Mouse (Mus musculus): ENCODE measurements around the gene Slc41a2.
"Not testable (repeated sequence)": the region's sequence is repeated elsewhere in the genome, so short reads cannot be mapped to it uniquely, and the experiment has no call there.

Gene Slc41a2

GRCm38 (mm10) chr10:83337159-83337951 is at the start of gene Slc41a2:
Slc41a2 (minus strand) TSS chr10:83337882.
- peak; percentile 63 for DNase-seq (ENCODE audit: low read depth)

DNA sequence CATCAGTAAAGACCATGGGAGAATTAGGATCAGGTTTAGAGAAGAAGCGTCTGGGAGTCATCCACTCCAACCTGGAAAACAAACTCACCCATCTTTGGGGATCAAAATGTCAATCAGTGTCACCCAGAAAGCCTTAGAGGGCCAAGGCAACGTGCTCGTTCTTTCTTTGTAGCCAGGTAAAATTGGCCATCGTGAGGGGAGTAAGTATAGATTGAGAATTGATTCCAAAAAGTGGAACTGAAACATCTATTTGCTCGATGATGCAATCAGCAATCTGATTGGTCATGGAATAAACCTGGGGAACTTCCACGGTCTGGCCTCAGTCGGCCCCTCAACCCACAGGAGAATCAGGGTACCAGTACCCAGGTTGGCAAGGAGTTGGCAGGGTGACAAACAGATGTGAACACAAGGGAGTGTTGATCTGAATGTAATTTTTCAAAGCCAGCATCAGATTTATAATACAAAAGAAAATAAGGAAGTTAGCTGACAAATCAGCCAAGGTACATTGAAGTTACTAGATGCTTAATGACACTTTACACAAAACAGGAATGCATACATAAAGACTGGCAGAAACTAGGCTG is 47.7 kb upstream of the Slc41a2 start:
- no peak for DNase-seq (ENCODE audit: low read depth)

GRCm38 (mm10) chr10:83384456-83385215 is 47.0 kb upstream of the Slc41a2 start:
- DNase-seq (ENCODE audit: low read depth), result peak; percentile 14

- no peak for DNase-seq (ENCODE audit: low read depth)
Observed at GRCm38 (mm10) chr10:83383863-83384262, 46.2 kb upstream of the Slc41a2 start.

DNA sequence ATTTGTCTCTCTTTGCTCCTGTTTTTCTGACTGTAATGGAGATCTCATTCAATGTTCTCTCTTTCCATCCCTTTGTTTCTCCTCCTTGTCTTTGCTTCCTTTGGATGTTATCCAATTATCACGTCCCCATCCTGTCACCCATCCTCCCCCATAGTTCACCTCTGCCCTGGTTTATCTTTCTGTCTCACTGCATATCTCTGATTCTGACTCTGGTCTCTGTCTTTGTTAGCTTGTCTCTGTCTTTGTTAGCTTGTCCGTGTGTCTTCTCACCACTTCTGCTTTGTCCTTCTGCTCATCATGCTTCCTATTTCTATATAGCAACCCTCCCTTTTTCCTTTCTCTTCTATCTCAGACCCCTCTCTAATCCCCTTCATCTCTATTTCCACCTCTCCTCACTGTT is 45.3 kb upstream of the Slc41a2 start:
- DNase-seq (ENCODE audit: low read depth), result no peak

DNA sequence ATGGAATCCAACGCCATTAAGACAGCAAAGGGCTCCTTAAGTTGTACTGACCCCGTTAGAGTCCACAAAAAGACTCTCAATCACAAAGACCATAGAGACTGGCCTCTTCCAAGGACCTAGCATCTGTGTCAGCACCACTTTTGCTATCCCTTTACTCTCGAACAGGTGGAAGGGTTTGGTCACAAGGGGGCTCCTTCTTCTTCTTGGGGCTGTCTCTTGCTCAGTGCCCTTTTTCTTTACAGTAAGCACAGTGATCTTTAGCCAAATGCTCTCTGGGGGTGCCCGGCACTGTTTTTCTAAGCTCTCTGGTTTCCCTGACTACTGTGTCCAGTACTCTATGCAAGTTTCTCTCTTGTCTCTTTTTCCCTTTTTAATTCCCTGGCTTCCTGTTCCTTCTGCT is 44.8 kb upstream of the Slc41a2 start:
- DNase-seq (ENCODE audit: low read depth), result no peak

GRCm38 (mm10) chr10:83380501-83380900 is 42.8 kb upstream of the Slc41a2 start:
- no peak for DNase-seq (ENCODE audit: low read depth)

GRCm38 (mm10) chr10:83378083-83378833 is 40.6 kb upstream of the Slc41a2 start:
- no peak for DNase-seq (ENCODE audit: low read depth)

GRCm38 (mm10) chr10:83376911-83377682 is 39.4 kb upstream of the Slc41a2 start:
- no peak for DNase-seq (ENCODE audit: low read depth)

GRCm38 (mm10) chr10:83375458-83375857 is 37.8 kb upstream of the Slc41a2 start:
- DNase-seq (ENCODE audit: low read depth), result not testable (repeated sequence)

DNA sequence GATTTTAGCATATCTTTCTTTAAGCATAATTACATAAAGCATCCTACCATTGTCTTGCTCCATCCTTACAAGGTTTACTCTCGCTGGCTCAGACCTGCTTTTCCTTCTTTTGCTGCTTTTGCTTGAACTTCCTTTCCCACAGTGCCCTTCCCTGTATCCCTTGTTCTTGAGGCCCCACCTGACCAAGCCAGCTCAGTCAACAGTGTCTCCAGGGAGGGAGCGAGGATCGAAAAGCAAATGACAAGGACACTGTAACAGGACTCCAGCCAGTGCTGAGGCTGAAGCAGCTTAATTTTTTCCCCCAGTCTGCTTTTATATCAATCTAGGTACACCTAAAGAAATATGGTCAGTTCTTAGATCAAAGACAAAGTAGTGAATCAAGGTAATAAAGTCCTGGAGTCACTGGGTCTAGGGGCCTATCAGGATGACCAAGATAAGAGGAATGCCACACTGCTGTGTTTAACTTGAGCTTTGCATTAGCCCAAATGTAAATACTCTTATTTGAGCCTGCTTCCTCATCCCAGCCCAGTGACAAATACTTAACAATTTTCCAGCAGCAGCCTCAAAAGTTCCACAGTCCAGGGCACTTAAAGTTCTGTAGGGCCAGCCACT is 36.5 kb upstream of the Slc41a2 start:
- no peak for DNase-seq (ENCODE audit: low read depth)

DNA sequence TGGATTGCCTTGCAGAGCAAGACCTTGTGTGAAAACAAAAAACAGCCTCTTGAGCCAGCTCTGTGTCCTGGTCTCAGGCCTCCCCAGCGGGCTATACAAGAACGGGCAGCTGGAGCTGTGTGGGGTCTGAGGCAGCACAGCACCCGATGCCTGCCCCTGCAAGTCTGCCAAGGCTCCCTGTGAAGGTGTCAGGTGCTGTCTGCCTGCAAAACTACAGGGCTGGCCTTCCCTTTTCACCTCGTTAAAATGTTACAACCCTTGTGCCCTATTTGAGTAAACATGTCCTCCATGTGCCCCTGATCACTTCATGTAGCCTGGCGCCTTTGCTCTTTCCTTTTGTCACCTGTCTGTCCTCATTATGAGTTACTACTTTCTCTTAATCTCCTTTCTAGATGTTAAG is 31.2 kb upstream of the Slc41a2 start:
- no peak for DNase-seq (ENCODE audit: low read depth)

GRCm38 (mm10) chr10:83363451-83363850 is 25.8 kb upstream of the Slc41a2 start:
- DNase-seq (ENCODE audit: low read depth), result no peak

GRCm38 (mm10) chr10:83361643-83362382 is 24.1 kb upstream of the Slc41a2 start:
- DNase-seq (ENCODE audit: low read depth), result peak; percentile 69

DNA sequence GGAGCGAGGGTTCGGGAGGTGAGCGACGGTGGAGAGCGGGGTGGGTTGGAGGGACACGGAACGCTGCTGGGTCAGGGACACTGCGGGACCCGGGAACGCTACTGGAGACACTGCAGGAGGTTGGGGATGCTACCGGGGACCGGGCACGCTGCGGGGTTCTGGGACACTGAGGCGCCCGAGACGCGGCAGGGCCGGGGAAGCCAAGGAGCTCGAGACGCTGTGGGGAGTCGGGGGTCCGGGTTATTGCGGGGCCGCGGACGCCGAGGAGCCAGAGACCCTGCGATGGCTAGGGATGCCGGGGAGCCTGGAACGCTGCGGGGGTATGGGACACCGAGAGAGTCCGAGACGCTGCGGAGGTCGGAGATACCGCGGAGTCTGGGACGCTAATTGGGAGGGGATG is 22.7 kb upstream of the Slc41a2 start:
- no peak for DNase-seq (ENCODE audit: low read depth)

DNA sequence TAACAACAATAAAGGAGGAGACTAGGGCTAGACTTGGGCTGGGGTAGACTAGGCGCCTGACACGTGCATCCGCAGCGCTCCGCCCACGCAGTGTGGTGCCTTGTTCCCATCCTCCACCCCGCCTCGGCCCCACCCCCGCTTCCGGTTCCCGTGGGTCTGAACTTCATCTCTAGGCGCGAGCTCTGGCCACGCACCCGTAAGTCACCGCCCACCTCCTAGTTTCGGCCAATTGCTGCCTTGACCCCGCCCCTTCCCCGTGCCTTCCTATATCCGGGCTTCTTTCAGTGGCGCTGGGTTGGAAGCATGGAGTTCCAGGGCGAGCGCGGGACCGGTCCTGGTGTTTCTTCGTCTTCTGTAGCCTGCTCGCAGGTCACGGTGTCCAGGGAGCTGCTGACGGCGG is 22.3 kb upstream of the Slc41a2 start, which contains the start of gene D10Wsu102e:
Gene D10Wsu102e, plus strand, starts transcription at position 266 of the 400 bp plus-strand sequence.
- peak; percentile 98 for DNase-seq (ENCODE audit: low read depth)

GRCm38 (mm10) chr10:83359451-83359850 is 21.8 kb upstream of the Slc41a2 start:
- no peak for DNase-seq (ENCODE audit: low read depth)

DNA sequence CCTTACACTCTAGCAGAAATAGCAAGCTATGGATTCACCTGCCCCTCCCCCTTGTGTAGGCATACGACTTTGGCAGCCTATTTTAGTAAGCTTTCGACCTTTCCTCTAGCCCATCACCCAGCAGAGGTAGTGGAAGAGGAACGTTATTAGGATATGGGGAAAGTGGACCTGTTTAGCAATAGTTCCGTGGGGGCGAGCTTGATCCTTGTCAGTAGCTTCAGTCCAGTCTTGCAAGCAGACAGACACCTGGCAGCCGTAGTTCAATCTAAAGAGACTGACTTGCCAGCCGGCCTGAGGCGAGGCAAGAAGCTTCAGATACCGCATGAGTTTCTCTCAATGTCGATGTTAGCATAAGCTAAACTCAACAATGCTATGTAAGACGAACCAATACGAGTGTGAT is 18.7 kb upstream of the Slc41a2 start:
- no peak for DNase-seq (ENCODE audit: low read depth)

DNA sequence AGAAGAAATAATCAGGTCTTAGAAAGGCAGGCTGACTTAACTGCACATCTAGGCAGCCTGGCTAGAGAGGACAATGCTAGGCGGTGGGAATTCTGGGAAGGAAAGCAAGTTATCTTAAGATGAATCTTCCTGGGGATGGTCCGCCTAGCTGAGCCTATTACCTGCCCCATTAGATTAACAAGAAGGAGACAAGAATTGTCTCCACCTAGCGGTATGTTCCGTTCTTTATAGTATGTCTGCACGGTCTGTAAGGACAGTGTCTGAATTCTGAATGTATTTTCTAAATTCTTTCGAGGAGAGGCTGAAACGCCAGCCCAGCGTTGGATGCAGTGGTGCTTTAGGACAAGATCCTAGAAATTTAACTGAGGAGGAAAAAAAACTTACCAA is 16.6 kb upstream of the Slc41a2 start:
- peak; percentile 42 for DNase-seq (ENCODE audit: low read depth)

DNA sequence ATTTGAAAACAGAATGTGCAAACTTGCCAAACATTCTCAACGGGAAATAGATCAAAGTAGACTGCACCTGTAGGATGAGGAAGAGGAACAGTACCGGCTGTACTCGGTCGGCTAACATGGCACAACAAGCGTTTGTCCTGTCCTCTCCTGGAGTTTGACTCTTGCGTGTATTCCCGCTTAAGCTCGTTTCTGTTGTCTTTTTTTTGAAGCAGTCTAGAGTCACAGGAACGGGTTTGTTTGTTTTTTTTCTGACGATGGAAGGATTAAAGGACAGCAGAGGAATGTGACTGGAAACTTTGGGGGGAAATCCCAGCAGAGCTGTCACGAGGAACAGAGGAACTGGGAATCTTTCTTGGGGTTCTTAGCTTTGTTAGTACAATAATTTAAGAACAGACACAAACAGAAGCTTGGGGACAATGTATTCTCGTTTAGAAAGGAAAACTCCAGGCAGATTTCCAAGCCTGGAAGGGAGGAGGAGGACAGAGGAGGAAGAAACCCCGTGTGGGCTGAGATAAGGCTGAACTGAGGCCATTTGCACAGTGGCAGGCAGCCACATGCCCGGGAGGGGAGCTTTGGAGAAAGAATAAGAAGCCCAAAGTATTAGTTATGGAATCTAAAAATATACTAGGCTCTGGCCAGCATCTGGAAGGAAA is 16.1 kb upstream of the Slc41a2 start:
- no peak for DNase-seq (ENCODE audit: low read depth)

Measured in induced T-regulatory cell, adult 2 months (primary cell).